Mouse (Mus musculus): ENCODE results near the gene Dalrd3.

- TF ChIP-seq CTCF (IDR thresholded peaks at IDR 0.05; ENCODE audit: low read depth), result no peak
- no peak for TF ChIP-seq EP300 (IDR thresholded peaks at IDR 0.05; ENCODE audit: low read depth)
Observed at GRCm38 (mm10) chr9:108545986-108546385, 23.7 kb upstream of the Dalrd3 start.

Measured in heart, postnatal 0 days (tissue).